Comparison of ENCODE assay signal across 15 mouse cellular contexts in the genomic region with DNA sequence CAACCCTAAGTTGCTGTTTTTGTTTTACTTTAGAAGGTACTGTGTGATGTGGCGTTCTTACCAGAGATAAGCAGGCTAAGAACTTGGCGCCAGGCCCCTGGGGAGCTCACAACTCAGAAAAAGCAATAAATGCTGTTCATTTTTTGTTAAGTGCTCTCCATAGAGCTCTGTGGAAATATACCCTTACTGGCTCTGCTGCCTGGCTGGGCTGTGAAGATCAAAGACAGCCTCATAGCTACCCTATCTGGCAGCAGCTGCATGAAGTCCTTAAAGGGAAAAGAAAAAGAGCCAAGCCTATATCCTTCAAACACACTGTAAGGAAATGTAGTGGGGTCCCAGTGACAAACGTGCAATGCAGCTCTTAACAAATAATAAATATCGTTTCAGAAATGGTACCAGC. TPM values are rescaled to one million over a fixed set of nuclear protein-coding genes. Genes with fewer than 3 reads are reported as not detected.
DNase-seq lines count a peak whose midpoint lies in the region; ATAC-seq and TF ChIP-seq lines count a peak whose summit lies in the region.
"Had no signal": no experiment of that assay in that cellular context is flagged by ENCODE, and none has a peak within 500 bp of the region (broad histone marks: within the 10 kb centered on the region; RNA-seq: fewer than 3 reads in every experiment).

No protein-coding gene starts in this region.

- H3K4me2 ChIP-seq in heart, embryonic 15.5 days = no peak overlapping the region
- H3K4me2 ChIP-seq in midbrain, embryonic 15.5 days = no peak overlapping the region
- H3K4me2 ChIP-seq in midbrain, embryonic 13.5 days (replicated peaks) = no peak overlapping the region
- H3K4me2 ChIP-seq in limb, embryonic 12.5 days = peak overlapping the region; percentile 25
- H3K4me2 ChIP-seq: forebrain, embryonic 12.5 days; liver, embryonic 15.5 days; midbrain, embryonic 12.5 days had no signal

- no peak overlapping the region for H3K4me3 ChIP-seq in heart, embryonic 15.5 days
- H3K4me3 ChIP-seq in heart, adult 2 months = no peak overlapping the region
- H3K4me3 ChIP-seq in midbrain, embryonic 15.5 days = no peak overlapping the region
- H3K4me3 ChIP-seq in midbrain, embryonic 13.5 days (replicated peaks) = no peak overlapping the region
- no peak overlapping the region for H3K4me3 ChIP-seq in embryonic facial prominence, embryonic 10.5 days
- no peak overlapping the region for H3K4me3 ChIP-seq in limb, embryonic 12.5 days (replicated peaks)
- H3K4me3 ChIP-seq: forebrain, embryonic 12.5 days; liver, embryonic 15.5 days; midbrain, embryonic 12.5 days had no signal

- no peaks in the 10 kb centered on the region for H3K36me3 ChIP-seq in heart, embryonic 15.5 days
- no peaks in the 10 kb centered on the region for H3K36me3 ChIP-seq in heart, adult 2 months (ENCODE audit: control insufficient read depth, insufficient read depth, low read length)
- H3K36me3 ChIP-seq in midbrain, embryonic 15.5 days (replicated peaks) = no peaks in the 10 kb centered on the region
- H3K36me3 ChIP-seq in midbrain, embryonic 13.5 days = no peaks in the 10 kb centered on the region
- peaks cover 15% of the 10 kb centered on the region for H3K36me3 ChIP-seq in embryonic facial prominence, embryonic 10.5 days (replicated peaks)
- H3K36me3 ChIP-seq in limb, embryonic 12.5 days = peaks cover 14% of the 10 kb centered on the region
- H3K36me3 ChIP-seq: forebrain, embryonic 12.5 days; liver, embryonic 15.5 days; midbrain, embryonic 12.5 days had no signal

- TF ChIP-seq CTCF in heart, adult 2 months (IDR thresholded peaks at IDR 0.05) = no peak

- no peak for TF ChIP-seq EP300 in heart, adult 2 months (IDR thresholded peaks at IDR 0.05; ENCODE audit: insufficient read depth, low read depth, low read length)

- no peak for ATAC-seq in heart, embryonic 15.5 days (replicated peaks; ENCODE audit: insufficient number of reproducible peaks, insufficient read depth, low FRiP score, low read depth)
- peak; percentile 48 for ATAC-seq in midbrain, embryonic 15.5 days (replicated peaks)
- no peak for ATAC-seq in midbrain, embryonic 13.5 days
- no peak for ATAC-seq in limb, embryonic 12.5 days (ENCODE audit: insufficient number of reproducible peaks, insufficient read depth, low FRiP score, low TSS enrichment, low read depth)

- DNase-seq in heart, adult 2 months = no peak
- DNase-seq in embryonic facial prominence, embryonic 10.5 days (ENCODE audit: low spot score) = no peak
- DNase-seq in right cerebral cortex, postnatal 36 days (ENCODE audit: low spot score in 2 of 2) = no peak
- DNase-seq: cerebellum, postnatal 10 days; embryo, embryonic 11 days; gastrocnemius, postnatal 10 days; layer of hippocampus, postnatal 36 days had no signal

- no peak overlapping the region for H3K9ac ChIP-seq in heart, embryonic 15.5 days
- no peak overlapping the region for H3K9ac ChIP-seq in heart, adult 2 months (ENCODE audit: low read depth, low read length)
- no peak overlapping the region for H3K9ac ChIP-seq in midbrain, embryonic 15.5 days
- H3K9ac ChIP-seq in midbrain, embryonic 13.5 days (replicated peaks) = no peak overlapping the region
- H3K9ac ChIP-seq in limb, embryonic 12.5 days (replicated peaks) = no peak overlapping the region
- H3K9ac ChIP-seq: forebrain, embryonic 12.5 days; liver, embryonic 15.5 days; midbrain, embryonic 12.5 days had no signal

- H3K27ac ChIP-seq in heart, embryonic 15.5 days = 0 out of 2 replicates have a peak overlapping the region, but pooled peaks have one; percentile 14
- no peak overlapping the region for H3K27ac ChIP-seq in heart, adult 2 months
- no peak overlapping the region for H3K27ac ChIP-seq in midbrain, embryonic 15.5 days
- H3K27ac ChIP-seq in midbrain, embryonic 13.5 days = no peak overlapping the region
- H3K27ac ChIP-seq in embryonic facial prominence, embryonic 10.5 days (replicated peaks) = 0 out of 2 replicates have a peak overlapping the region, but pooled peaks have one; percentile 45
- H3K27ac ChIP-seq in limb, embryonic 12.5 days = peak overlapping the region; percentile 97
- H3K27ac ChIP-seq: forebrain, embryonic 12.5 days; liver, embryonic 15.5 days; macrophage; midbrain, embryonic 12.5 days had no signal

- H3K4me1 ChIP-seq in heart, embryonic 15.5 days (replicated peaks) = peaks cover 14% of the 10 kb centered on the region
- H3K4me1 ChIP-seq in heart, adult 2 months (ENCODE audit: control insufficient read depth, insufficient read depth, low read length) = peaks cover 1% of the 10 kb centered on the region; the same call in 1 of the 2 replicates
- peaks cover 24% of the 10 kb centered on the region for H3K4me1 ChIP-seq in midbrain, embryonic 15.5 days
- H3K4me1 ChIP-seq in midbrain, embryonic 13.5 days (replicated peaks) = peaks cover 20% of the 10 kb centered on the region
- peaks cover 76% of the 10 kb centered on the region for H3K4me1 ChIP-seq in embryonic facial prominence, embryonic 10.5 days
- peaks cover 90% of the 10 kb centered on the region for H3K4me1 ChIP-seq in limb, embryonic 12.5 days (replicated peaks)
- H3K4me1 ChIP-seq: liver, embryonic 15.5 days; midbrain, embryonic 12.5 days had no signal

- H3K79me2 ChIP-seq in heart, adult 2 months (replicated peaks; ENCODE audit: control insufficient read depth, insufficient read depth, low read length) = no peaks in the 10 kb centered on the region

- intact Hi-C loops in heart, adult 2 months (cut with DNase I) = no loop called here

- no peaks in the 10 kb centered on the region for H3K9me3 ChIP-seq in heart, embryonic 15.5 days (replicated peaks)
- no peaks in the 10 kb centered on the region for H3K9me3 ChIP-seq in midbrain, embryonic 15.5 days
- H3K9me3 ChIP-seq in midbrain, embryonic 13.5 days = no peaks in the 10 kb centered on the region
- H3K9me3 ChIP-seq in embryonic facial prominence, embryonic 10.5 days = no peaks in the 10 kb centered on the region
- no peaks in the 10 kb centered on the region for H3K9me3 ChIP-seq in limb, embryonic 12.5 days
- H3K9me3 ChIP-seq: forebrain, embryonic 12.5 days; liver, embryonic 15.5 days; midbrain, embryonic 12.5 days had no signal

- no peaks in the 10 kb centered on the region for H3K27me3 ChIP-seq in heart, embryonic 15.5 days
- no peaks in the 10 kb centered on the region for H3K27me3 ChIP-seq in heart, adult 2 months (ENCODE audit: control insufficient read depth, insufficient read depth, low read length)
- H3K27me3 ChIP-seq in midbrain, embryonic 15.5 days (replicated peaks) = no peaks in the 10 kb centered on the region
- H3K27me3 ChIP-seq in midbrain, embryonic 13.5 days = 0 out of 2 replicates have a peak, but pooled peaks cover 3% of the 10 kb centered on the region
- no peaks in the 10 kb centered on the region for H3K27me3 ChIP-seq in embryonic facial prominence, embryonic 10.5 days (replicated peaks; ENCODE audit: low read depth, poor library complexity, severe bottlenecking)
- no peaks in the 10 kb centered on the region for H3K27me3 ChIP-seq in limb, embryonic 12.5 days
- H3K27me3 ChIP-seq: forebrain, embryonic 12.5 days; liver, embryonic 15.5 days had no signal

- TF ChIP-seq POLR2A in heart, adult 2 months (IDR thresholded peaks at IDR 0.05; ENCODE audit: insufficient read depth, low read depth, low read length) = no peak

- WGBS in heart, embryonic 15.5 days = 30% methylated on average over 4 of the region's 4 CpGs
- 40% methylated on average over 4 of the region's 4 CpGs for WGBS in heart, adult 2 months
- WGBS in midbrain, embryonic 15.5 days = 50% methylated on average over 4 of the region's 4 CpGs
- 57% methylated on average over 4 of the region's 4 CpGs for WGBS in midbrain, embryonic 13.5 days
- 75% methylated on average over 4 of the region's 4 CpGs for WGBS in embryonic facial prominence, embryonic 10.5 days
- WGBS in limb, embryonic 12.5 days = 18% methylated on average over 4 of the region's 4 CpGs

RNA-seq across cellular contexts. Expression of gene Nkd2, which starts 11.6 kb away (rescaled TPM):
- polyA plus RNA-seq in heart, embryonic 15.5 days (2015; fragmentation: Nextera tagmentation; extraction: Ambion mirVana) = 3.0 and 3.6 TPM in 2 replicates
- total RNA-seq in heart, adult 2 months (2021) = 1 to 10 TPM; 1.2 to 2.3 TPM
- 1.9 and 2.3 TPM in 2 replicates for polyA plus RNA-seq in heart, adult 2 months (2012; rRNA removed)
- 16.7 and 16.9 TPM in 2 replicates for polyA plus RNA-seq in midbrain, embryonic 15.5 days (2015; fragmentation: Nextera tagmentation; extraction: Ambion mirVana)
- polyA plus RNA-seq in midbrain, embryonic 13.5 days (2015; fragmentation: Nextera tagmentation; extraction: Ambion mirVana) = 7.2 and 7.6 TPM in 2 replicates
- polyA plus RNA-seq in embryonic facial prominence, embryonic 10.5 days (2016; fragmentation: Nextera tagmentation; extraction: Ambion mirVana) = 20.8 and 26.2 TPM in 2 replicates
- polyA plus RNA-seq in limb, embryonic 12.5 days (2016; fragmentation: Nextera tagmentation; extraction: Ambion mirVana) = 57.5 and 61.6 TPM in 2 replicates
- polyA plus RNA-seq: macrophage had no signal

Comparison
In these comparisons a context has a peak if more than half of its experiments do, and no peak if none do; other contexts are left out.
1. H3K27ac ChIP-seq: peak in heart, embryonic 15.5 days (single experiment), embryonic facial prominence, embryonic 10.5 days (single experiment) and limb, embryonic 12.5 days (single experiment); none in heart, adult 2 months (single experiment), midbrain, embryonic 15.5 days (single experiment) and midbrain, embryonic 13.5 days (single experiment).